Mouse (Mus musculus) midbrain, embryonic 11.5 days (tissue): ENCODE data around the gene Dis3l2. TPM values are rescaled to one million over a fixed set of nuclear protein-coding genes. Genes with fewer than 3 reads are reported as not detected.

ENCODE experiments used
- ATAC-seq: fragments of 200-750 bp; cut with Nextera tagmentation; 2 replicates; pipeline ENCODE4 v1.8.0; 2017; ENCODE audit warnings: moderate TSS enrichment, moderate library complexity; ENCODE audit not compliant: low FRiP score
- DNase-seq: peaks from one replicate; pipeline ENCODE4 v3.0.0; 2015; ENCODE audit warnings: low spot score; ENCODE audit errors: missing footprints
- H3K27ac ChIP-seq: fragments of 300-500 bp; sonication (generic); 2 replicates; pipeline ENCODE4 v1.5.1; 2014; ENCODE audit warnings: low read depth, low read length
- H3K27me3 ChIP-seq: fragments of 300-500 bp; sonication (generic); 2 replicates; pipeline ENCODE4 v1.6.1; 2014; ENCODE audit warnings: mild to moderate bottlenecking, low read length, moderate library complexity, mixed read lengths; ENCODE audit not compliant: control insufficient read depth, insufficient read depth
- H3K36me3 ChIP-seq: fragments of 300-500 bp; sonication (generic); 2 replicates; pipeline ENCODE4 v1.6.1; 2014; ENCODE audit warnings: mild to moderate bottlenecking, low read length, moderate library complexity, mixed read lengths; ENCODE audit not compliant: control insufficient read depth, insufficient read depth
- H3K4me1 ChIP-seq: fragments of 300-500 bp; sonication (generic); 2 replicates; pipeline ENCODE4 v1.6.1; 2014; ENCODE audit warnings: low read length; ENCODE audit not compliant: control insufficient read depth, insufficient read depth
- H3K4me2 ChIP-seq: fragments of 300-500 bp; sonication (generic); 2 replicates; pipeline ENCODE4 v1.6.1; 2014; ENCODE audit warnings: mild to moderate bottlenecking, moderate library complexity
- H3K4me3 ChIP-seq: fragments of 300-500 bp; sonication (generic); 2 replicates; pipeline ENCODE4 v1.5.1; 2014; ENCODE audit warnings: low read depth, low read length
- H3K9ac ChIP-seq: fragments of 300-500 bp; sonication (generic); 2 replicates; pipeline ENCODE4 v1.6.1; 2014; ENCODE audit warnings: low read length
- H3K9me3 ChIP-seq: fragments of 300-500 bp; sonication (generic); 2 replicates; pipeline ENCODE4 v1.6.1; 2016; ENCODE audit warnings: low read length; ENCODE audit not compliant: control insufficient read depth
- WGBS: fragments of 180-500 bp; shearing (Covaris S2); extraction: QIAGEN DNeasy Blood & Tissue Kit; methylation state at CpG from one replicate; pipeline ENCODE4 v1.1.7; 2014; 5-methylcytosine and 5-hydroxymethylcytosine counted together
- polyA plus RNA-seq: library from polyadenylated mRNA; unstranded; fragments of >200 nt; fragmentation: Nextera tagmentation; extraction: Ambion mirVana; gene quantifications from 2 replicates; pipeline ENCODE4 v1.2.1, GENCODE M21; 2014

Dis3l2 gene
- polyA plus RNA-seq, 1 experiment from 2014 or later = 34.3 TPM

GRCm38 (mm10) chr1:86750094-86750493, 46.5 kb downstream of the Dis3l2 start:
- no peak for ATAC-seq
- WGBS = 89% methylated on average over 3 of the region's 3 CpGs
- Histone ChIP-seq H3K27me3 (no peaks in the 10 kb centered on the region), H3K4me3 (no peak overlapping the region), H3K4me1 (peaks cover 2% of the 10 kb centered on the region; the same call in 1 of the 2 replicates), H3K36me3 (0 out of 2 replicates have a peak, but pooled peaks cover 1% of the 10 kb centered on the region), H3K27ac (no peak overlapping the region), H3K4me2 (no peak overlapping the region), H3K9ac (no peak overlapping the region), H3K9me3 (no peaks in the 10 kb centered on the region)
- DNase-seq = no peak

GRCm38 (mm10) chr1:86753416-86753815, 49.8 kb downstream of the Dis3l2 start:
- Histone ChIP-seq H3K9me3 (no peaks in the 10 kb centered on the region), H3K4me1 (no peaks in the 10 kb centered on the region), H3K27me3 (no peaks in the 10 kb centered on the region), H3K4me3 (no peak overlapping the region), H3K9ac (no peak overlapping the region), H3K36me3 (no peaks in the 10 kb centered on the region), H3K27ac (no peak overlapping the region), H3K4me2 (no peak overlapping the region)
- 88% methylated on average over 8 of the region's 8 CpGs for WGBS
- DNase-seq (no peak), ATAC-seq (no peak)

GRCm38 (mm10) chr1:86754335-86754734, 50.7 kb downstream of the Dis3l2 start:
- WGBS = 86% methylated on average over 3 of the region's 3 CpGs
- Histone ChIP-seq H3K9me3 (no peaks in the 10 kb centered on the region), H3K4me2 (no peak overlapping the region), H3K36me3 (no peaks in the 10 kb centered on the region), H3K27me3 (no peaks in the 10 kb centered on the region), H3K4me3 (no peak overlapping the region), H3K9ac (no peak overlapping the region), H3K27ac (no peak overlapping the region), H3K4me1 (no peaks in the 10 kb centered on the region)
- no peak for ATAC-seq
- no peak for DNase-seq

GRCm38 (mm10) chr1:86758091-86758490, 54.5 kb downstream of the Dis3l2 start:
- 90% methylated on average over 6 of the region's 6 CpGs for WGBS
- peak; percentile 23 for DNase-seq
- Histone ChIP-seq H3K27me3 (no peaks in the 10 kb centered on the region), H3K27ac (no peak overlapping the region), H3K4me3 (no peak overlapping the region), H3K36me3 (no peaks in the 10 kb centered on the region), H3K9ac (no peak overlapping the region), H3K4me2 (no peak overlapping the region), H3K4me1 (no peaks in the 10 kb centered on the region), H3K9me3 (no peaks in the 10 kb centered on the region)
- ATAC-seq = no peak

GRCm38 (mm10) chr1:86762161-86762560, 58.6 kb downstream of the Dis3l2 start:
- no peak overlapping the region for H3K27ac ChIP-seq
- no peak overlapping the region for H3K4me3 ChIP-seq
- no peak for ATAC-seq
- no peaks in the 10 kb centered on the region for H3K36me3 ChIP-seq
- H3K27me3 ChIP-seq = no peaks in the 10 kb centered on the region
- WGBS = 91% methylated on average over 6 of the region's 6 CpGs
- no peak for DNase-seq
- H3K4me2 ChIP-seq = no peak overlapping the region
- no peaks in the 10 kb centered on the region for H3K4me1 ChIP-seq
- H3K9ac ChIP-seq = no peak overlapping the region
- no peaks in the 10 kb centered on the region for H3K9me3 ChIP-seq

GRCm38 (mm10) chr1:86801241-86801640, 97.6 kb downstream of the Dis3l2 start:
- 100% methylated on average over 2 of the region's 2 CpGs for WGBS
- H3K4me1 ChIP-seq = no peaks in the 10 kb centered on the region

GRCm38 (mm10) chr1:86811756-86812155, 108.1 kb downstream of the Dis3l2 start:
- ATAC-seq (no peak), DNase-seq (no peak)
- WGBS = 85% methylated on average over 3 of the region's 3 CpGs
- Histone ChIP-seq H3K4me2 (no peak overlapping the region), H3K4me3 (no peak overlapping the region), H3K27me3 (no peaks in the 10 kb centered on the region), H3K27ac (no peak overlapping the region), H3K36me3 (no peaks in the 10 kb centered on the region), H3K9me3 (no peaks in the 10 kb centered on the region), H3K4me1 (no peaks in the 10 kb centered on the region), H3K9ac (no peak overlapping the region)

More at GRCm38 (mm10) chr1:86801241-86801640, 97.6 kb downstream of the Dis3l2 start:
- Histone ChIP-seq H3K36me3 (no peaks in the 10 kb centered on the region), H3K4me3 (no peak overlapping the region), H3K9me3 (no peaks in the 10 kb centered on the region), H3K27ac (no peak overlapping the region), H3K4me2 (no peak overlapping the region), H3K27me3 (no peaks in the 10 kb centered on the region), H3K9ac (no peak overlapping the region)
- DNase-seq (no peak), ATAC-seq (no peak)

GRCm38 (mm10) chr1:86822266-86822665, 118.7 kb downstream of the Dis3l2 start:
- Histone ChIP-seq H3K9ac (no peak overlapping the region), H3K27me3 (no peaks in the 10 kb centered on the region), H3K4me2 (no peak overlapping the region), H3K4me3 (no peak overlapping the region), H3K9me3 (no peaks in the 10 kb centered on the region), H3K27ac (no peak overlapping the region), H3K36me3 (no peaks in the 10 kb centered on the region), H3K4me1 (no peaks in the 10 kb centered on the region)
- ATAC-seq (no peak), DNase-seq (no peak)
- WGBS = 58% methylated on average over 1 of the region's 1 CpGs

GRCm38 (mm10) chr1:86834351-86834987, 130.9 kb downstream of the Dis3l2 start:
- DNase-seq (no peak), ATAC-seq (no peak)
- Histone ChIP-seq H3K4me2 (no peak overlapping the region), H3K36me3 (no peaks in the 10 kb centered on the region), H3K4me3 (no peak overlapping the region), H3K27me3 (no peaks in the 10 kb centered on the region), H3K9ac (no peak overlapping the region), H3K9me3 (no peaks in the 10 kb centered on the region), H3K4me1 (no peaks in the 10 kb centered on the region), H3K27ac (no peak overlapping the region)
- 85% methylated on average over 2 of the region's 2 CpGs for WGBS
